Mouse (Mus musculus) v-Abl transformed pro-B cells (cell line): ENCODE results near the gene Dr1.
"Not testable (repeated sequence)": the region's sequence is repeated elsewhere in the genome, so short reads cannot be mapped to it uniquely, and the experiment has no call there.

ENCODE experiments used
- in situ Hi-C, 2 experiments: fragments of 400-800 bp; cut with MboI; formaldehyde crosslinking; loops; one replicate each; pipeline ENCODE4 v1.15.1; 2025; ENCODE audit not compliant: unreplicated experiment in 2 of 2

Gene Dr1

GRCm38 (mm10) chr5:108268127-108269062, at the start of gene Dr1:
Gene Dr1, plus strand, starts transcription at chr5:108268897.
- in situ Hi-C loops: no loop called here

GRCm38 (mm10) chr5:108224077-108224476, 44.6 kb upstream of the Dr1 start:
- in situ Hi-C loops: no loop called here

- in situ Hi-C loops: no loop called here
Observed at GRCm38 (mm10) chr5:108226159-108226558, 42.5 kb upstream of the Dr1 start.

- in situ Hi-C loops: no loop called here
Observed at GRCm38 (mm10) chr5:108246314-108246765, 22.4 kb upstream of the Dr1 start.

GRCm38 (mm10) chr5:108250033-108250432, 18.7 kb upstream of the Dr1 start:
- in situ Hi-C loops: no loop called here

GRCm38 (mm10) chr5:108255259-108255658, 13.4 kb upstream of the Dr1 start:
- in situ Hi-C loops: no loop called here

GRCm38 (mm10) chr5:108262722-108263121, 6.0 kb upstream of the Dr1 start:
- in situ Hi-C loops: no loop called here

GRCm38 (mm10) chr5:108263785-108264184, 4.9 kb upstream of the Dr1 start:
- in situ Hi-C loops: not testable (repeated sequence)

- in situ Hi-C loops: no loop called here
Observed at GRCm38 (mm10) chr5:108266990-108267389, 1.7 kb upstream of the Dr1 start.

- in situ Hi-C loops: no loop called here
Observed at GRCm38 (mm10) chr5:108269063-108269810, 540 bp downstream of the Dr1 start.

- in situ Hi-C loops: no loop called here
Observed at GRCm38 (mm10) chr5:108269811-108270151, 1.1 kb downstream of the Dr1 start.

- in situ Hi-C loops: no loop called here
Observed at GRCm38 (mm10) chr5:108270415-108270814, 1.7 kb downstream of the Dr1 start.

- in situ Hi-C loops: not testable (repeated sequence)
Observed at GRCm38 (mm10) chr5:108271345-108271744, 2.6 kb downstream of the Dr1 start.

- in situ Hi-C loops: no loop called here
Observed at GRCm38 (mm10) chr5:108286957-108287356, 18.3 kb downstream of the Dr1 start.

- in situ Hi-C loops: no loop called here
Observed at GRCm38 (mm10) chr5:108301567-108301966, 32.9 kb downstream of the Dr1 start.

- in situ Hi-C loops: no loop called here
Observed at GRCm38 (mm10) chr5:108312224-108313064, 43.7 kb downstream of the Dr1 start, which contains the start of gene Pigg. Gene Pigg, plus strand, starts transcription at chr5:108312609.

GRCm38 (mm10) chr5:108313065-108313860, 44.6 kb downstream of the Dr1 start:
- in situ Hi-C loops: no loop called here
